Mouse (Mus musculus) mesoderm, embryonic 11.5 days (tissue): ENCODE results near the gene Elavl1.
"Not testable (repeated sequence)": the region's sequence is repeated elsewhere in the genome, so short reads cannot be mapped to it uniquely, and the experiment has no call there.

Source experiments
- DNase-seq: peaks from one replicate; pipeline ENCODE4 v3.0.0-alpha.2; 2012; ENCODE audit warnings: low read depth, low spot score

Elavl1 gene

GRCm38 (mm10) chr8:4258678-4259077 is 66.5 kb downstream of the Elavl1 start:
- peak; percentile 76 for DNase-seq

GRCm38 (mm10) chr8:4258233-4258632 is 67.0 kb downstream of the Elavl1 start:
- peak; percentile 89 for DNase-seq

- DNase-seq = no peak
Observed at GRCm38 (mm10) chr8:4257350-4257749, 67.9 kb downstream of the Elavl1 start.

- DNase-seq = no peak
Observed at GRCm38 (mm10) chr8:4256911-4257310, 68.3 kb downstream of the Elavl1 start.

- not testable (repeated sequence) for DNase-seq
Observed at GRCm38 (mm10) chr8:4255471-4255870, 69.7 kb downstream of the Elavl1 start.

- no peak for DNase-seq
Observed at GRCm38 (mm10) chr8:4254001-4254400, 71.2 kb downstream of the Elavl1 start.

- peak; percentile 93 for DNase-seq
Observed at GRCm38 (mm10) chr8:4252934-4253841, 72.0 kb downstream of the Elavl1 start, which contains the start of gene Snapc2. TSS of gene Snapc2 (plus strand) at chr8:4253080.

- DNase-seq = no peak
Observed at GRCm38 (mm10) chr8:4252116-4252760, 73.0 kb downstream of the Elavl1 start.

- DNase-seq = peak; percentile 88
Observed at GRCm38 (mm10) chr8:4250306-4250970, 74.8 kb downstream of the Elavl1 start.

- DNase-seq = no peak
Observed at GRCm38 (mm10) chr8:4249213-4249612, 76.0 kb downstream of the Elavl1 start.

GRCm38 (mm10) chr8:4247951-4248540 is 77.2 kb downstream of the Elavl1 start, which contains the start of gene Tgfbr3l:
TSS of gene Tgfbr3l (plus strand) at chr8:4248214.
- DNase-seq = no peak

GRCm38 (mm10) chr8:4247241-4247640 is 78.0 kb downstream of the Elavl1 start:
- no peak for DNase-seq

GRCm38 (mm10) chr8:4245737-4246136 is 79.5 kb downstream of the Elavl1 start:
- DNase-seq = no peak

- no peak for DNase-seq
Observed at GRCm38 (mm10) chr8:4245061-4245460, 80.2 kb downstream of the Elavl1 start.

GRCm38 (mm10) chr8:4239193-4239890 is 85.9 kb downstream of the Elavl1 start:
- no peak for DNase-seq

- DNase-seq = peak; percentile 100
Observed at GRCm38 (mm10) chr8:4238434-4239192, 86.6 kb downstream of the Elavl1 start, which contains the start of the genes Map2k7 and Gm49320. TSS of gene Map2k7 (plus strand) at chr8:4238740. TSS of gene Gm49320 (plus strand) at chr8:4238865.

- DNase-seq = no peak
Observed at GRCm38 (mm10) chr8:4237814-4238433, 87.3 kb downstream of the Elavl1 start.
